Mouse (Mus musculus) lung, postnatal 0 days (tissue): ENCODE data around the gene Sp1.

Experiments used
- CTCF ChIP-seq: IDR thresholded peaks from 2 replicates; pipeline ENCODE4 v1.5.1; 2016; ENCODE audit warnings: antibody characterized with exemption, mild to moderate bottlenecking
- EP300 ChIP-seq: IDR thresholded peaks from 2 replicates; pipeline ENCODE4 v1.6.1; 2016; ENCODE audit warnings: antibody characterized with exemption, mild to moderate bottlenecking, control low read depth

GRCm38 (mm10) chr15:102420986-102421385, 15.0 kb downstream of the Sp1 start:
- no peak for TF ChIP-seq CTCF
- TF ChIP-seq EP300, result no peak
